Mouse (Mus musculus) kidney, postnatal 0 days (tissue): ENCODE results near the gene Fbxo33. TPM values are rescaled to one million over a fixed set of nuclear protein-coding genes. Genes with fewer than 3 reads are reported as not detected.

Experiments used
- ATAC-seq: fragments of 200-750 bp; cut with Nextera tagmentation; replicated peaks from 2 replicates; pipeline ENCODE4 v1.8.0; 2017; ENCODE audit warnings: low read depth, moderate number of reproducible peaks, moderate TSS enrichment, moderate library complexity; ENCODE audit not compliant: low FRiP score
- DNase-seq: peaks from one replicate; pipeline ENCODE4 v3.0.0-alpha.2; 2016; ENCODE audit warnings: low spot score
- H3K27ac ChIP-seq: fragments of 300-500 bp; sonication (generic); 2 replicates; pipeline ENCODE4 v1.5.1; 2014; ENCODE audit warnings: mild to moderate bottlenecking
- H3K27me3 ChIP-seq: fragments of 300-500 bp; sonication (generic); 2 replicates; pipeline ENCODE4 v1.6.1; 2014; ENCODE audit warnings: low read length, mixed read lengths; ENCODE audit not compliant: insufficient read depth
- H3K36me3 ChIP-seq: fragments of 300-500 bp; sonication (generic); 2 replicates; pipeline ENCODE4 v1.6.1; 2014; ENCODE audit warnings: low read length, mixed read lengths; ENCODE audit not compliant: insufficient read depth
- H3K4me1 ChIP-seq: fragments of 300-500 bp; sonication (generic); replicated peaks from 2 replicates; pipeline ENCODE4 v1.6.1; 2014; ENCODE audit warnings: antibody characterized with exemption, low read length, mixed read lengths; ENCODE audit not compliant: insufficient read depth
- H3K4me2 ChIP-seq: fragments of 300-500 bp; sonication (generic); 2 replicates; pipeline ENCODE4 v1.6.1; 2014; ENCODE audit warnings: mild to moderate bottlenecking, low read length, moderate library complexity, mixed read lengths
- H3K4me3 ChIP-seq: fragments of 300-500 bp; sonication (generic); replicated peaks from 2 replicates; pipeline ENCODE4 v1.5.1; 2014; ENCODE audit warnings: low read depth, low read length
- H3K9ac ChIP-seq: fragments of 300-500 bp; sonication (generic); 2 replicates; pipeline ENCODE4 v1.6.1; 2014; ENCODE audit warnings: low read depth, low read length
- H3K9me3 ChIP-seq: fragments of 300-500 bp; sonication (generic); replicated peaks from 2 replicates; pipeline ENCODE4 v1.6.1; 2016; ENCODE audit warnings: low read length, inconsistent platforms, mixed read lengths
- CTCF ChIP-seq: IDR thresholded peaks from 2 replicates; pipeline ENCODE4 v1.5.1; 2016; ENCODE audit warnings: antibody characterized with exemption, low read depth, mild to moderate bottlenecking, moderate library complexity
- WGBS: fragments of 180-500 bp; shearing (Covaris S2); extraction: QIAGEN DNeasy Blood & Tissue Kit; methylation state at CpG from one replicate; pipeline ENCODE4 v1.1.7; 2014; 5-methylcytosine and 5-hydroxymethylcytosine counted together
- polyA plus RNA-seq: library from polyadenylated mRNA; unstranded; fragments of >200 nt; fragmentation: Nextera tagmentation; extraction: Ambion mirVana; gene quantifications from 2 replicates; pipeline ENCODE4 v1.2.1, GENCODE M21; 2015

The Fbxo33 gene
- polyA plus RNA-seq, 1 experiment from 2014 or later: 12.7 TPM

DNA sequence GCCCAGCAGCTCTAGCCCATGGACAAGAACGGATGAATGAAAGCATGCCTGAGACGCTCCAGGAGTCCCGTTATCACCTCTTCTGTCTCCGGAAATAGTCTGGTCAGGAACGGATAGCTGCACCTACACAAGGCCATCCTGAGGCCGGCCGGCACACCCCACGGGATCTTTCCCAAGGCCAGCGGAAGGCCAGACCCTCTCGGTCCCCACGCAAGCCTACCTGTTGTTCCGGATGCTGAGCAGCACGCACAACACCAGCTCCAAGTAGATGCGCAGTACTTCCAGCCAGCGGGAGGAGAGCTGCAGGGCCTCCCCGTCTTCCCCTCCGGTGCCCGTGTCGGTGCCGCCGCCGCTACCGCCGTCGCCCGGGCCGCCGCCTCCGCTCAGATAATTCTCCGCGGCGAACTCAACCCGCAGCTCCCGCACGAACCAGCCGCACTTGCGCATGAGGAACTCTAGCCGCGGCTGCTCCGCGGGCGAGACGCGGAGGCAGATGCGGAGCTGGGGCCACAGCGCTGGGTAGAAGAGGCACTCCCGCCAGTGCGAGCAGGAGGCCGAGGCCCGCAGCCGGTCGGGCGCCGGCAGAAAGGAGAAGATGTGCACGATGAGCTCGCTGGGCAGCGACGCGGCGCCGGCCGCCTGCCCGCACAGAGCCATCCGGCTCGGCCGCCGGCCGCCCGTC is 744 bp downstream of the Fbxo33 start:
- peaks cover 4% of the 10 kb centered on the region; the same call in 1 of the 2 replicates for H3K4me1 ChIP-seq
- H3K9me3 ChIP-seq: no peaks in the 10 kb centered on the region
- H3K27ac ChIP-seq: peak overlapping the region; percentile 96
- DNase-seq (peak; percentile 36), ATAC-seq (peak; percentile 21; the same call in 1 of the 2 replicates)
- no peak for TF ChIP-seq CTCF
- under 1% methylated on average over 53 of the region's 69 CpGs for WGBS
- peak overlapping the region; percentile 93 for H3K4me2 ChIP-seq
- H3K4me3 ChIP-seq: peak overlapping the region; percentile 84
- no peaks in the 10 kb centered on the region for H3K36me3 ChIP-seq
- H3K27me3 ChIP-seq: no peaks in the 10 kb centered on the region
- H3K9ac ChIP-seq: peak overlapping the region; percentile 88

DNA sequence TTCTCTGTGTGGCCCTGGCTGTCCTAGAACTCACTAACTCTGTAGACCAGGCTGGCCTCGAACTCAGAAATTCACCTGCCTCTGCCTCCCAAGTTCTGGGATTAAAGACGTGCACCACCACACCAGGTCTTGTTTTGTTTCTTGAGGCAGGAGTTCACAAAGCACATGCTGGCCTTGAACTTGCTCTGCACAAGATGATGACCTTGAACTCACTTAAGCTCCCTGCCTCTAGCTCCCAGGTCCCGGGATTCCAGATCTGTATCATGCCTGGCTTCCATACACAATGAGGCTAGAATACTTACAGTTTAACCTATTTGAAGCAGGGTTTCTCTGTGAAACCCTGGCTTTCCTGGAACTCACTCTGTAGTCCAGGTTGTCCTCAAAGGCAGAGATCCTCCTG is 2.2 kb downstream of the Fbxo33 start:
- Histone ChIP-seq H3K27me3 (no peaks in the 10 kb centered on the region), H3K9me3 (no peaks in the 10 kb centered on the region), H3K27ac (no peak overlapping the region), H3K9ac (no peak overlapping the region), H3K4me3 (no peak overlapping the region), H3K36me3 (no peaks in the 10 kb centered on the region), H3K4me2 (peak overlapping the region; percentile 93), H3K4me1 (peaks cover 4% of the 10 kb centered on the region; the same call in 1 of the 2 replicates)
- DNase-seq (no peak), ATAC-seq (no peak)
- WGBS: 68% methylated on average over 3 of the region's 3 CpGs
- no peak for TF ChIP-seq CTCF

DNA sequence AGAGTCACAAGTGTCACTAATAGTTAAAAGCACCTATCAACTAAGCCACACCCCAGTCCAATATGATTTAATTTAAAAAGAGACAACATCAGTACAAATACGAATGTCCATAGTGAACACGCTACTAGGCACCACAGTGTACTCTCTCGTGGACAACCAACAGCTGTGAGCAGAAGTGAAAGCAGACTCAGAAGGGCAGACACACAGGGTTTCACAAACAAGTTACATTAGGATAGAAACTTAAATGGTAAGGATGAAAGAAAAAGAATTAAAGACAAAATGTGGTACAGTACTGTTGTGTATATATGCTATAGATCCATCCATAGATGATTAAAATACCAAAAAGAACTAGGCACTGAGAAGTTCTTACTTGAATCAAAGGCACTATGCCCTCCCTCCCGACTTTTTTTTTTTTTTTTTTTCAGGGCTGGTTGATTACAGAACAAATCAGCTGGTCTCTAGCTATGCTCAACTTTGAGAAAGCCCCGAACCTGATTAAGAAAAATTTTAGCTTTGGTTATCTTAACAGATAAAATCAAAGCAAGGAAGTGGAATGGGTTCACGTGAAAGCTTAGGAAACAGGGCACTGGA is 2.8 kb downstream of the Fbxo33 start:
- WGBS: 72% methylated on average over 6 of the region's 6 CpGs
- no peaks in the 10 kb centered on the region for H3K36me3 ChIP-seq
- no peak for TF ChIP-seq CTCF
- H3K4me2 ChIP-seq: no peak overlapping the region
- no peaks in the 10 kb centered on the region for H3K27me3 ChIP-seq
- ATAC-seq (no peak), DNase-seq (no peak)
- no peak overlapping the region for H3K4me3 ChIP-seq
- no peaks in the 10 kb centered on the region for H3K9me3 ChIP-seq
- H3K4me1 ChIP-seq: peaks cover 4% of the 10 kb centered on the region; the same call in 1 of the 2 replicates
- H3K9ac ChIP-seq: no peak overlapping the region
- H3K27ac ChIP-seq: no peak overlapping the region

DNA sequence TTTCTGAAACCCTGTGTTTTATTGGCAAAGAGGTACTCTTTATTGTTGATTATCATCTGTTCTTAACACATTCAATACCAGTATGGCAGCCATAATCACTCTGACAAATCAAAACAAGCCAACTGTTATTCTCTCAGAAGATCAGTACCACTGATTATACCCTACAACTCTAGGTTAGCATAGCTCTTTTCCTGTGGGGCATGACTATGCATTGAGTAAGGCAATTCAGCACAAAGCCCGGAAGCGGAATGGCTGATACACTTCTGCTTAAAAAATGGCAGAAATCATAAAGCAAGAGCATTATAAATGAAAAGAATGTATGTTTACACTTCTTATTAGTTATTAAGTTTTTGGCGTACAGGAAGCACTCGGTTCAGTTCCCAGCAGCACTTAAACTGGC is 3.3 kb downstream of the Fbxo33 start:
- DNase-seq: no peak
- TF ChIP-seq CTCF: no peak

DNA sequence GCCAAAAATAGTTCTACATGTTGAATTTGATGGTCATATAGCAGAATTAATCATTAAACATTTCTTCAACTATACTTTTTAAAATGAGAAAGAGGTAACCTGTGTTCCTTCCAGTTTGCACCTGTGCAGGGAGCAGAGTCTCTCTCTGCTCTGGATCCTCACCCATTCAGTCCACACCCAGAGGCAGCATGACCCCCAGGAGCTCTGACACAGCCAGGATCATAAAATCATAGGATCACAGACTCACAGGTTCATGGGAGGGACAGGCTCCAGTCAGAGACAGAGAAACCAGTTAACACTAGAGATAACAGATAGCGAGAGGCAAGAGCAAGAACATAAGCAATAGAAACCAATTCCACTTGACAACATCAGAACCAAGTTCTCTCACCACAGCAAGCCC is 11.7 kb downstream of the Fbxo33 start:
- ATAC-seq (no peak), DNase-seq (no peak)
- Histone ChIP-seq H3K27me3 (no peaks in the 10 kb centered on the region), H3K4me1 (no peaks in the 10 kb centered on the region), H3K9me3 (no peaks in the 10 kb centered on the region), H3K4me2 (no peak overlapping the region), H3K9ac (no peak overlapping the region), H3K27ac (no peak overlapping the region), H3K4me3 (no peak overlapping the region), H3K36me3 (peaks cover 11% of the 10 kb centered on the region; the same call in 1 of the 2 replicates)
- TF ChIP-seq CTCF: no peak
- 93% methylated on average over 1 of the region's 1 CpGs for WGBS

More for the DNA sequence above, 3.3 kb downstream of the Fbxo33 start:
- H3K4me1 ChIP-seq: peaks cover 4% of the 10 kb centered on the region; the same call in 1 of the 2 replicates
- 90% methylated on average over 4 of the region's 4 CpGs for WGBS
- ATAC-seq: no peak
- H3K4me3 ChIP-seq: no peak overlapping the region
- H3K9me3 ChIP-seq: no peaks in the 10 kb centered on the region
- no peak overlapping the region for H3K9ac ChIP-seq
- H3K27me3 ChIP-seq: no peaks in the 10 kb centered on the region
- H3K36me3 ChIP-seq: no peaks in the 10 kb centered on the region
- no peak overlapping the region for H3K27ac ChIP-seq
- H3K4me2 ChIP-seq: no peak overlapping the region

DNA sequence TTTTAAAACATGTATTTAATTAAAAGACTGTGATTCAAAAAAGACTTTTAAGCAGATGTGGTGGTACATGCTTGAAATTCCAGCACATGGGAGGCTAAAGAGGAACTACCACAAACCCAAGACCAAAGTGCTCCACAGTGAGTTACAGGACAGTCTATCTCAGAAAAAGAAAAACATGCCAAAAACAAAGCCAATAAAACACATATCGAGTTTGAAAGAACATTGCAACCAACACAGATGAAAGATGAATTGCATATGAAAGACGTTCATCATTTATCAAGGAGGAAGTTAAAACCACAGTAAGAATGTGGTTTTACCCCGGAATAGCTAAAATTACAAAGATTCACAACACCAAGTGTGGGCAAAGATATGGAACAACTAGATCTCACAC is 12.5 kb downstream of the Fbxo33 start:
- 72% methylated on average over 3 of the region's 3 CpGs for WGBS
- Histone ChIP-seq H3K9me3 (no peaks in the 10 kb centered on the region), H3K4me3 (no peak overlapping the region), H3K4me1 (no peaks in the 10 kb centered on the region), H3K36me3 (peaks cover 16% of the 10 kb centered on the region; the same call in 1 of the 2 replicates), H3K9ac (no peak overlapping the region), H3K27ac (no peak overlapping the region), H3K4me2 (no peak overlapping the region), H3K27me3 (no peaks in the 10 kb centered on the region)
- DNase-seq (no peak), ATAC-seq (no peak)
- no peak for TF ChIP-seq CTCF
